Mouse (Mus musculus) fibroblast of lung, adult 2 months (primary cell): ENCODE results near the gene R3hdml.

Experiments
- DNase-seq: peaks from one replicate; pipeline ENCODE4 v3.0.0-alpha.2; 2011; ENCODE audit warnings: low read depth

R3hdml gene

DNA sequence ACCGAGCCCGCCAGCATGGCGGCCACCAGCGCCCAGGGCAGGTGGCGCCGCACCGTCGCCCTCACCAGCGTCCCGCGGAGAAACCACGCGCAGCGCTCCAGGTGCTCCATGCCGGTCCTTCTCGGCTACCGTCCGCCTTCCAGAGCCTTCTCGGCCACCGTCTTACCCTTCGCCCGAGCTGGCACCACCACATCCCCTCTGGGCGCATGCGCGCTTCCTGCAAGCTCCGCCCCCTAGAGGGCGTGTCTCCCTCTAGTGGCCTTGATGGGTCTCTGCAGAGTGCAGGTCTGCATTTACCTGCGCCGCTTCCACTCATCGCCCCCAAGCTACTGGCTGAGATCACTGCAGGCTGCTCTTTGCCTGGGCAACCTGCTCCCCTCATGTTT is 19.7 kb upstream of the R3hdml start, which contains the start of gene Fitm2:
TSS of gene Fitm2 (minus strand) at position 164 of the 386 bp plus-strand sequence.
- DNase-seq = peak; percentile 87

GRCm38 (mm10) chr2:163480191-163480825 is 11.8 kb upstream of the R3hdml start:
- no peak for DNase-seq

GRCm38 (mm10) chr2:163481539-163482029 is 10.5 kb upstream of the R3hdml start:
- no peak for DNase-seq

DNA sequence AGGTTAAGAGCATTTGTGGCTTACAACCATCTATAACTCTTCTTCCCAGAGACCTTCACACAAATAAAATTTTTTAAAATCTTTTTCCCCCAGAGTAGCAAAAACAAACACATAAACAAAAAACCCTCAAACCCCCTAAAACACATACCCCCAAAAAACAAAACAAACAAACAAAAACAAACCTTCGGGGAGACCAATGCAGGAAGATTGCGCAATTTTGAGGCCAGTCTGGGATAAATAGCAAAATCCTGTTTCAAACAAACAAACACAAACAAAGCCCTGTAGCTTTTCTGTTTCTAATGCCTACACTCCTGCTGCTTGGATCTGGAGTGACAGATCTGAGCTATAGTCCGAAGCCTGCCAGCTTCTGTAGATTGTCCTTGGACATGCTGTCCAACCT is 4.8 kb upstream of the R3hdml start:
- DNase-seq = no peak

GRCm38 (mm10) chr2:163489725-163490291 is 2.3 kb upstream of the R3hdml start:
- no peak for DNase-seq

GRCm38 (mm10) chr2:163490656-163491055 is 1.5 kb upstream of the R3hdml start:
- no peak for DNase-seq

DNA sequence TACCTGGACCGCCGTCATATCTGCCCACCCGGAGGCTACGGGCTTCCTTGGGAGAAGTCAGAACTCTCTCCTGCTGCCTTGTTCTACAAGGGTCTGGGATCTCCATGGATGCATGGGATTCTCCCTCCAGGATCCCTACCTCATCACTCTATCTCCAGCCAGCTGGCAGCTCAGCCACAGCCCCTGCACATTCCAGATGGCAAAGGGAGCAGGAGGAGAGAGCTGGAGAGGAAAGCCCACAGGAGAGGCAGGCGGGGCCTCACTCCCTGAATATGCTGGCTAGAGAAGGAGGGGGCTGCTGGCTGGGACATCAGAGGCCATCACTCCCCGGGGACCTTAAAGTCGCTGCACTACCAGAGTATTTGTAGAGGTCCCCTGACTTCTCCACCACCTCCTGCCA is 767 bp upstream of the R3hdml start:
- DNase-seq = no peak

GRCm38 (mm10) chr2:163493031-163493430 is 913 bp downstream of the R3hdml start:
- no peak for DNase-seq

GRCm38 (mm10) chr2:163493976-163494375 is 1.9 kb downstream of the R3hdml start:
- DNase-seq = peak; percentile 94

- DNase-seq = no peak
These were observed 2.3 kb downstream of the R3hdml start for GRCm38 (mm10) chr2:163494456-163494855.

- DNase-seq = no peak
These were observed 10.1 kb downstream of the R3hdml start for GRCm38 (mm10) chr2:163502219-163502618.

GRCm38 (mm10) chr2:163503191-163503590 is 11.1 kb downstream of the R3hdml start:
- no peak for DNase-seq

DNA sequence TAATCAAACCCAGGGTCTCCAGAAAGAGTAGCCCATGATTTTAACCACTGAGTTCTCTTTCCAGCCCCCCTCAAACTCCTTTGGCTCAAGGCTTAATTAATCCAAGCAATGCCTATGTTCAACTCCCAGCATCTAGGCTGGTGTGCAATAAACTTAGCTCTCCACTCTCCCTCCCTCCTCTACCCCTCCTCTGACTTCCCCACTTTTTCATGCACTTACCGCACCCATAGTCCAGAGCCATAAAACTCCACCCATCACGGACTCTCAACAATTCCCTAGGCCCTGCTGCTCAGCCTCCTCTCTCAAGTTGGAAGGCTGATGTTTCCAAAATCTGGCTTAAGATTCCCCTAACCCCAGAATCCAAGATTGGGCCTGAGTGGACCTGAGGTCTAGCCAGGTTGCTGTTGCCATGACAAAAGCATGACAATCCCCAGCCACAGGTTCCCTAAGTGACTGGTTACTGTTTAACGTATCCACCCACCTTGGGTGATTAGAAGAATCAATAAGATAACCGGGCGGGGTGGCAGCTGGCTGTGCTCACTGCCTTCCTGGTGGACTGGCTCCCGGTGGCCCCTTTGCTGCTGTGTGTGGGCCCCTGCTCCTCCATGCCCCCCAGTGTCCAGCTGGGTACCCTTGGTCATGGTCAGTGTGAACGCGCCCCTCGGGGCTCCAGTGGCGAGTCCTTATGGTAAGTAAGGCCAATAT is 14.3 kb downstream of the R3hdml start, which contains the start of gene Hnf4a:
TSS of gene Hnf4a (plus strand) at position 509 of the 705 bp plus-strand sequence.
- no peak for DNase-seq

DNA sequence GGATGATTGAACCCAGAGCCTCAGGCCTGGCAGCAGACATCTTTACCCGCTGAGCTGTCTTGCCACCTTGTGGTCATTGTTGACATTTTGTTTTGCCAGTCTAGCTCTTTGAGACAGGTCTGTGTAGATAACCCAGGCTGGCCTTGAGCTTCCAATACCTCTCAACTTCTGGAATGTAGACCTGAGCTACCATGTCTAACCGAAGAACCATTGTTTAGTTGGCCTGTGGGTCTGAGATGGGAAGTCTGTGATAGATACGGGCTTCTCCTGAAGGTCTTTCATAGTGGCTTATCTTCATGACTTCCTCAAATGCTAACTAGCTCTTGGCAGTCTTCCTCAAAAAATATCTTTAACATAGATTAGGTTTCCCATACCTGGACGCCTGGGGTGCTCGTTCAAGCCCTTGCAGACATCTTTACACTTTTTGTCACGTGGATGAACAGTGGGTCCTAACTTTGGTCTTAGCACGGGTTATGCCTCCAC is 33.7 kb downstream of the R3hdml start:
- no peak for DNase-seq

GRCm38 (mm10) chr2:163527497-163527896 is 35.4 kb downstream of the R3hdml start:
- DNase-seq = no peak

- DNase-seq = no peak
These were observed 38.3 kb downstream of the R3hdml start for GRCm38 (mm10) chr2:163530418-163530817.

- DNase-seq = peak; percentile 23
These were observed 39.8 kb downstream of the R3hdml start for GRCm38 (mm10) chr2:163531917-163532316.

DNA sequence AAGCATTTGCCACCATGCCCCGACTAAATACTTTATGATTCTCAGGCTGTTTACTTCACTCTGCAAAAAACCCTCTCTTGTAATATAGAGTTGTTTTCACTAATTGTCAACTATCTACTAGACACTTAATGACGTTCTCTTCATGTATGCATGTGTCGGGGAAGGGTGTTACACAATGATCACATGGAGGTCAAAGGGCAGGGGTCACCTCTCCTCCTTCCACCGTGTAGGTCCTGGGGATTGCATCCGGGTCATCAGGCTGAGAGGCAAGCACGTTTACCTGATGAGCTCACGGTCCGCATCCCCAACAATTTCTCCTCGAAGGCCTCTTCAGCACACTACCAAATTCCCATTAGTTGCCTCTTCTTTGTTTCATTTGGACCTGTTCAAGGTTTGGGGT is 41.1 kb downstream of the R3hdml start:
- DNase-seq = no peak

DNA sequence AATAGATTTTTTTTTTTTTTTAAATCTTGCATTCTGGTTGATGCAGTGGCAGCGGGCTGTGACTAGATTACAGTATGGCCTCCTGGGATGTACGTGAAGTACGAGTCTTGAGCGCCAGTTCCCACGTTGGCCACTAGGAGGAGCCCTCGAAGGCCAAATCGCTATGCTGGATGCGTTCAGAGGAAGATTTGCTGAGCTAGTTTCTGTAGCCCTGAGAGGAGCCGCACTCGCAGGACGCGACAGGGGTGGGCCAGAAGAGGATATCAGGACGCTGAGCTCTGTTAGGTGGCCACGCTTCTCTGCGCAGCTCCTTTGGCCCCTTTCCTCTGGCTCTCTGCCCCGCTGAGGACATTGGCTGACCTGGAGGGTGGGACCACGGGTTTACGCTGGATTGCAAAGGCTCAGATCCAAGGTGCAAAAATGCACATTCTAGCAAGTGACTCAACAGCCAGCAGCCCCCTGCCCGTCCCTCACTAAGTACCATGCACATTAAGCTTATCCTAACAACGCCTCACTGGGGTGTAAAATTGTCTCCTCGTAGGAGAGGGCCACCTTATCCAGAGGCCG is 42.9 kb downstream of the R3hdml start:
- peak; percentile 40 for DNase-seq

GRCm38 (mm10) chr2:163537443-163537842 is 45.3 kb downstream of the R3hdml start:
- DNase-seq = no peak

DNA sequence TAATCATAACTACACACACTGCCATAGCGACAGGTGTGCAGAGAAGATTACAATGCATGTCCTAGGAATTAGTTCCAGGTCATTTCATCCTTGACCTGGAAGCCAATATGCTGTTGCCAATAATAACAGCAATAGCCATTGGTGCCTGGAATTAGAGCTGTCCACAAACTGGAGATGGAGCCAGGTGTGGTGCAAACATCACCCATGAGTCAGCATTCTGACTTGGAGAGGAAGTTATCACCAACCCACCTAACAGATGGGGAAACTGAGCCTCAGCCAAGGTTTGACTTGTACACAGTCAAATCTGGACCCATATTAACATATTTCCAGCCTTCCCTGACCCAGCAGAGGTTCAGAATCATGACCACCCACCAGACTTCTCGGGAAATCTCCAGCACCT is 46.3 kb downstream of the R3hdml start:
- DNase-seq = no peak

DNA sequence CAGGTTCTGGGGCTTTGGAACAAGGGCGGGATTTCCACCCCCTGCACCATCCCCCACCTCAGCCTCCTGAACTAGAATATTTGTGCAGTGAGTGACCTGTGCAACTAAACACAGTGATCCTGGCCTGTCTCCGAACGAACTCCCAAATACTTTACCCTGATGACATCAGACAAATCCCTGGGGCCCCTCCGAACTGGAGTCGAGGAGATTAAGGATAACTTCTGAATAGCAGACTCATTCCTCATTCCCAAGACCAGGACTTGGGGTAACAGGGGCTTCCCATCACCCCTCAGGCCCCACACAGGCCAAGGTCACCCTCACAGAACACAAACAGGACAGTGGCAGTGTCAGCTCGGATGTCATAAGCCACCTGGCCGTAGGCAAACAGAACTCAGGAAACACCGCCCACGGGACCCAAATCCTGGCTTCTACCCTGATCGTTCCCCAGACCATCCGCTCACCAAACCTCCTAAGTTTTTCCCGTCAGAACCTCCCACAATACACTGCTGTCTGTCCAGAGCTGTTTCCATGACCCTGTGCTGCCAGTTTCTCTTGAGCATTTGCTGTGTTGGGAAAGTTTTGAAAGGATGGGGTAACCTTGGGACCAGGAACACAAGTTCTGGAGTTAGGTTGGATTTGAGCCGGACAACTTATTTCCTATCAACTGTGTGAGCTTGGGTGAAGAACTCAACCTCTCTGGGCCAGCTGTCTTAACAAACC is 47.4 kb downstream of the R3hdml start:
- no peak for DNase-seq
